Mouse (Mus musculus): ENCODE results near the gene Setmar.

Gene Setmar

DNA sequence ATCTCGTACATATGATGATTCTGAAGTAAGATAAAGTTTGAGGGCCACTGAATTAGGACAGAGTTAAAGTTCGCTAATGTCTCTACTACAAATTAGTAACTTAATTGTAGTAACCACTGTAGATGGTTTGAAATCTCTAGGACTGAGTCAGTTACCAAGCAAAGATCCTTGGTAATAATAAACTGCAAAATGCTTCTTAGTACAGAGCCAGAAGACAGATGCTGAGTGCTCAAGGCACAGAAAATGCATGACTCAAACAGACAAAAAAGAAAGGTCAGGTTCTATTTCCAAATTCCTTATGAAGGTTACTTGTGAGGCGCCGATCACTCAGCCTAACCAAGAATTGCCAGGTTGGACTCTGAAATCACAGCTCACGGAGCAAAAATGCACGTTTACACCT, 53.0 kb downstream of the Setmar start:
- no peak for DNase-seq

DNA sequence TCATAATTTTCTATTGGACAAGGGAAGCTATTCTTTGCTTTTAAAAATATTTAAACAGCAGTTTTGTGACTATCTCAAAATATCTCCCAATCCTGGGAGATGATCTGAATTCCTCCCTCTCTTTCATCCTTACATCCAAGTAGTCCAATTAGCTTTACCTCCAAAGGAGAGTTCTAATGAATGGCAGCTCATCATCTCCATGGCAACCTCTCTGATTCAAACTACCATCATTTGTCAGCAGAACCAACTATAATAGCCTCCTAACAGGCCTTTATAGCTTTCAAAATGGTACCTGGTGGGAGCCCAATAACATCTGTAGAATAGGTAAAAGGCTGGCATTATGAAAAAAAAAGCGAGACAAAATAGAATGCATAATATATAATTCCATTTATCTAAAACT, 60.6 kb downstream of the Setmar start:
- DNase-seq, result no peak

- no peak for DNase-seq
Measured at GRCm38 (mm10) chr6:108126631-108127030, 61.8 kb downstream of the Setmar start.
